Mouse (Mus musculus): ENCODE data around the gene Pak1ip1.
"Not testable (repeated sequence)": the region's sequence is repeated elsewhere in the genome, so short reads cannot be mapped to it uniquely, and the experiment has no call there.

Gene Pak1ip1

DNA sequence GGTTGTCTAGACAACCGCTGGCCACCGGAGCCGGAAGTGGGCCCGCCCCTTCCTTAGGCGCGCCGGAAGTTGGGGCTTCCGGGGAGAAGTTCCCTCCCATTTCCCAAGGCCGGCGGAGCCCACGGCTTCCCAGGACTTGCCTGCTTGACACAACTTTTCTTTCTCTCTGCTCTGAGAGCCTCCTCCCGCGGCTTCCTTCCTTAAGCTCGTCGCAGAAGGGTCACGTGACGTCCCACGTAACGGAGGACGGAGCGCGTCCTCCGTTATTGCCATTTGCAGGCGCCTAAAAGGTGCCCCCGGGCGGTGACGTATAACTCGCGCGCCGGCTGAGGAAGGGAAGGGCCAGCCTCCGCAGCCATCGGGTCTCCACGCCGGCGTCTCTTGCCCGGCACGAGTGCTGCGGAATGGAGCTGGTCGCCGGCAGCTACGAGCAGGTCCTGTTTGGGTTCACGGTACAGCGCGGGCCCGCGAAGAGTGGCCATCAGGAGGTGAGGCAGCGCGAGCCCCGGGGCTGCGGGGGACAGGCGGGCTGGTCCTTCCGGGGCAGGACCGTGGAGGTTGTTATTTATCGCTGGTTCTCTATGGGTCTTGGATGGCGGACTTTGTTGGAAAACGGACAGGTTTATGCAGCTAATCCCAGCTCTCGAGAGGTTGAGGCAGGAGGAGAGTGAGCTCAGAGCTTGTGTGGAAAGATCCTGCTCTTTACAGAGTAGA is at the start of gene Pak1ip1:
Gene Pak1ip1 (plus strand): TSS at position 98 of the 714 bp plus-strand sequence.
- peak; percentile 91 for DNase-seq (ENCODE audit: low spot score in 2 of 2)

DNA sequence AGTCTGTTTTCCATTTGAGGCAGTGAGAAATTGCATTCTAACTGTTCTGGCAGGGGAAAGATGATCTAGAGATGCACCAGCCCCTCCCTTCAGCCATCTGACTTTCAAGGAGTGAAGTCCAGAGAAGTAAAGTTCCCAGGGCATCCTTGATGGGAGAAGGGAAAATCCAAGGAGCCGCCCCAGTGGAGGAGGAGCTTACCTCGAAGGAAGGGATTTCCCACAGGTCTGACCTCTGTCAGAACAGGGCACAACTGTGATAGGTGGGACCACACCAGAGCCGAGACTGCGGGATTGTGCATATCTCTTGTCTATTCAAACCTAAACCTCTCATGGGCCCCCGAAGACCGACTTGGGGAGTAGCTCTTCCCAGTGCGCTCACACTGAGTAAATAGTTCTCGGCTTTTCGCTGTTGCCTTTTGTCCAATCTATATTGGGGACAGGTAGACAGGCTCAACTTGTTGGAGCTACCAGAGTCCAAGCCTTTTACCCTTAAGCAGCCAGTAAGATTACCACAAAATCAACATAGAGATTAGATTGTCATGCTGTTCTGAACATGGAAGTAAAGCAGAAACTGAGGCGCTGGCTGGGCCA is 49.3 kb upstream of the Pak1ip1 start:
- no peak for DNase-seq (ENCODE audit: low spot score in 2 of 2)

DNA sequence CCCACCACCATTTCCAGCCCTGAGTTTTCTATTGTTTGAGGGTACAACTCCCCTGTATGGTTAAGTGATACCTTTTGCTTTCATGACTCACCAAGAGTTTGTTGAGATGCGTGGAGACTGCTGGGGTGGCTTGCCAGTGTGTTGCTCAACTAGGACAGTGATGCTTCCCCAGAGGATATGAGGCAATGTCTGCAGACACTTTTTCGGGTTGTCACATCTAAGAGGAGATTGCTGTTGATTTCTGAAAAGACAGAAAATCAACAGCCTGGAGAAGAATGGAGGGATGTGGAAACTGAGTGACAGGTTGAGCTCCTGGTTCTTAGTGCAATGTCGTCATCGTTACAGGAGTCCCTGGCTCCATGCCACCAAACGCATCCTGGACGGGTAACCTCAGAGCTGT is 47.6 kb upstream of the Pak1ip1 start:
- DNase-seq (ENCODE audit: low spot score in 2 of 2) = peak in 1 of 2 experiments; percentile 26

DNA sequence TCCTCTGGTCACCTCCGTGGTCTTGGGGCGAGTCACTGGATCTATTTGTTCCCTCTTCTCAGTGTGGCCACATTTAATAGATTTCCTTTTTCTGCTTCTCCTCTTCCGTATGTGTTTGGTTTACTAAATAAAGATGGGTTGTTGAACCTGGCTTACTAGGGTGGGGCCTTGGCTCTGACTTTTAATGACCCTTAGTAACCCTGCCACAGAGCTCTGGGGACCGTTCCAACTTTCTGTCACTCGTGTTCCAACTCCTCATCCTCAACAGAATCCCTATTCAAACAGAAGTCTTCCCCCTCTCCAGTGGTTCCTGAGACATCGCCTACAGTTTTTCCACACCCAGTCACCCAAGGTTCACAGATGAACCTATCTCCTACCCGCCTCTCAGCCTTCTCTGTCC is 45.0 kb upstream of the Pak1ip1 start:
- no peak for DNase-seq (ENCODE audit: low spot score in 2 of 2)

DNA sequence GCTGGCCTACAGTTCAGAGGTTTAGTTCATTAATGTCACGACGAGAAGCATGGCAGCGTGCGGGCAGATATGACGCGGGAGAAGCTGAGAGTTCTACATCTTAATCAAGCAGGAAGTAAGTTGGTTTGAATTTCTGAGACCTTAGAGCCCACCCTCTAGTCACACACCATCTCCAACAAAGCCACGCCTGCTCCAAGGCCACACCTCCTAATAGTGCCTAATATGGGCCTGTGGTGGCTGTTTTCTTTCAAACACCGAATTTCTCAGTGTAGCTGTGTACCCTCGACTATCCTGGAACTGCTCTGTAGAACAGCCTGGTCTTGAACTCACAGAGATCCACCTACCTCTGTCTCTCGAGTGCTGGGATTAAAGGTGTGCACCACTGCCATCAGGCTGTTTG is 33.2 kb upstream of the Pak1ip1 start:
- no peak for DNase-seq (ENCODE audit: low spot score in 2 of 2)

DNA sequence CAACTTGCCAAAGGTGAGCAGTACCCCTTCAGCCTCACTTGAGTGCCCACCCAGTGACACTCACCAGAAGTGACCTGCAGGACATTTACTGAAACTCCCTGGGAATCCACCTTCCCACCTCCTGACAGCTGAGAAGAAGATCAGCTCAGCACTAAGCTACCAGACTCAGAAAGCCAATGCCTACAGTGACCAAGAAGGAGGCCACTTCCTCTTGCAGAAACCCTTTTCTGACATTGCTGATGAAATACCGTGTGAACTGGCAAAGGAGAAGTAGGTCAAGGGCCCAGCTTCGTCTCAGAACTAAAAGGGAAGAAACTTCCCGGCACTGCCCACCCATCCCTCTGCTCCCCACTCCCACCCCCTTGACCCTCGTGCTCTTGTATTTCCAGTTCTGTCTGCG is 32.3 kb upstream of the Pak1ip1 start:
- no peak for DNase-seq (ENCODE audit: low spot score in 2 of 2)

DNA sequence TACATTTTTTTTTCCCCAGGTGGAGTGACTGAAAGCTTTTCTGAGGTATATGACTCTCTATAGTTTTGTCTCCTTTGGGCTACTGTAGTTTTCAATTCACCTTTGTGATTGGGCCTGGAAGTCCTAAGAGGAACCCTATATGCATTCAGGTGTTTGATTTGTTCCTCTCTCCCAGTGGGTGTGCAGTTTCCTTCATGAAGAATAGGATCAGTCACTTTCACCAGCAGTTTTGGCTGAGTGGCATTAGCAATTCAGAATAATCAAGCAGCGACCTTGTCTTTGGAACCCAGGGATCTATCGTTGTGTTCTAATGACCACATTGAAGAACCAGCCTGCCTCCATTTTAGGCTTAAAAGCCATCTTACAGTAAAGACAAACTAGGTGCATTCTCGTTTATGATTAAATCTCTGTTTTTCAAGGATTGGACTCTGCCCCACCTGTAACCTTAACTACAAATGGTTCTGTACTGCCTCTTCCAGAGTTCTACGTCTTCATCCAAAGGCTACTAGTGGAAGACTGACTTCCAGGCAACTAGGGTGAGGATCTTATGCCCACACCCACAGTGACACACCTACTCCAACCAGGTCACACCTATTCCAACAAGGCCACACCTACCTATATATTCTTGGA is 30.9 kb upstream of the Pak1ip1 start:
- DNase-seq (ENCODE audit: low spot score in 2 of 2) = no peak

DNA sequence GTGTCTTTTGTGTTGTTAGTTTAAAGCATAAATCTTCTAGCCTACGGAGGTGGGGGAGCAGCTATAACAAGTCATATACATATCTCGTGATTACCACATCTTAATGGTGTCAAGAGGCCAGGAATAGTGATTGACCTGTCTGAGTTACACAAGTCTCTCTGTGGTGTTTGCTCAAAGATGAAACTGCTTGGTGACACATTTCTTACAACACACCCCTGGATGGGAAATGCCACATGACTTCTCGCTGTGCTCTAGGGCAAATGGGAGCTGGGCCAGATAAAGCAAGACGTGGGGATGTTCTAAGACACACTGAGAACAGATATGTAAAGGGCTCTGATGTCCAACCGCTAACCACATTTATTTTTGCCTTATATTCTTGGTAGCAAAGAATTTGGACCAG is 29.6 kb upstream of the Pak1ip1 start:
- no peak for DNase-seq (ENCODE audit: low spot score in 2 of 2)

DNA sequence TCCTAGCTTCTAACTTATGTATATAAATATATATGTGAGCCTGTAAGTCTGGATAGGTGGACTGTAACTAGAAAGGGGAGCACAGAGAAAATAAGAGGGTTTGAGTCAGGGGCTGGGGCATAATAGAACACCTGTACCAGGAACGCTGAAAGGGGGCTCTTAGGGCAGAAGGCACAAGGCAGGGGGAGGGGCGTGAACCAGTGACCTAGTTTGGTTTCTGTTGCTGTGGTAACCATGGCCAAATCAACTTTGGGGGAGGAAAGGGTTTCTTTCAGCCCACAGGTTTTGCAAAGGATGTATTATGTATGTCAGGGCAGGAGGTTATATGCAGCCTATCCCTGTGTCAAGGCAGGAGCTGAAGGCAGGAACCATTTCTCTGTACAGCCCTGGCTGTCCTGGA is 29.0 kb upstream of the Pak1ip1 start:
- no peak for DNase-seq (ENCODE audit: low spot score in 2 of 2)

DNA sequence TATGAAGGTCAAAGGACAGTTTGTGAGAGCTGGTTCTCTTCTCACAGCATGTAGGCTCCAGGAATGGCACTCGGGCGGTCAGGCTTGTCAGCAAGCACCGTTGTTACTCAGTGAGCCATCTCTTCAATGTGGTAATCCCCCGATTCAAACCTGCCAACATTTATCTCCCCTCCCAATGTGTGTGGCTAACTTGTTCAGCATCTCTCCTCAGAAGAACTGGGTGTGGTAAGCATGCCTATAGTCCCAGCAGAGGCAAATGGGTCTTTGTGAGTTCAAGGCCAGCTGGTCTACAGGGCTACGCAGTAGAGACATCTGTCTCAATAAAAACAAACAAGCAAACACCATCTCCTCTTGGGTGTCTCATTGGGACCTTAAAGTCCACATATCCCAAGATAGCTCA is 27.8 kb upstream of the Pak1ip1 start:
- DNase-seq (ENCODE audit: low spot score in 2 of 2) = no peak

DNA sequence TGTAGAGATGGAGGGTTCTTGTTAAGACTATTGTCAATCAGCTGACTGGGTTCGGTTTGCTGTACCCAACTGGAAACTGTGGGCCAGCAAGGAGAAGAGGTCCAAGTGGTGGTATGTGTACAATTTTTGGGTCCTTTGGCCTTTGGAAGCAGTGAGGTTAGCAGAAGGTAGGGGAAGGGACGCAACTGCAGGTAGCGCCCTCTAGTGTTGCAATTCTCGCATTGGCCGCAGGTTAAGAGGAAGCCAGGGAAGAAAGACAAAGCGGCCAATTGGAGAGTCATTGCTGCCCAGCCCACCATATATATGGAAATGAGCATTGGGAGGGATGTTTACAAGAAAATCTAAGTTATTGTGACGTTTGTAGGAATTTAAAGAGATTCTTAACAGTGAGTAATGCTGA is 23.2 kb upstream of the Pak1ip1 start:
- DNase-seq (ENCODE audit: low spot score in 2 of 2) = peak; percentile 29 to 47

DNA sequence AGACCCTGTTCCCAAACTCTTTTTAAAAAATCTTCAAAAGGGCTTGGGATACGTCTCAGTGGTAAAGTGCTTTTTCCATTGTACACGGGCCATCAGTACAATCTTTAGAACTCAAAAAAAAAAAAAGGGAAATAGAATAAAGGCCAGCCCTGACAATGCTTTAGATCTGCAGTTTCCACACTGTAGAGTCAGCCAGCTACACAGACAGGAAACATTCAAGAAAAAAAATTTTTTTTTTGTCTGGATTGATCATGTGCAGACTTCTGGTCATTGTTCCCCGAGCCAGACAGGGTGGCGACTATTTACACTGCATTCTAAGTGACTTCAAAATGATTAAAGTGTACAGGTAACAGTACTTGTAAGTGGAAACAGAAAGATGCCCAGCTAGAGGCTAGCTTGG is 22.2 kb upstream of the Pak1ip1 start:
- DNase-seq (ENCODE audit: low spot score in 2 of 2) = no peak

DNA sequence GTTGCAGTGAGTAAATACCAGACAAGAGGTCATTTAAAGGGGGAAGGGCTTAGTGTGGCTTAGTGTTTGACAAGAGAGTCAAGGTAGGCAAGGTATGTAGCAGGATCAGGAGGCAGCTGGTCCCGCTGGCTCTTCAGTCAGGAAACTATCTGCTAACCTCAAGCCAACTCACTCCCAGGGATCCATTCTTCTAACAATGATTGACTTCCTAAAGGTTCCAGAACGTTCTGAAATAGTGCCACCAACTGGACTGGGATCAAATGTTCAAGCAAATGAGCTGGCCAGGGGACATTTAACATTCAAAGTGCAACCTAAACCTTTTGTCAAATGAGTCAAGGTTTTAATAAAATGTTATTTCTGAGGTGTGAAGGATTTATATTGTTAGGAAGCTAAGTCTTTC is 21.5 kb upstream of the Pak1ip1 start:
- no peak for DNase-seq (ENCODE audit: low spot score in 2 of 2)

DNA sequence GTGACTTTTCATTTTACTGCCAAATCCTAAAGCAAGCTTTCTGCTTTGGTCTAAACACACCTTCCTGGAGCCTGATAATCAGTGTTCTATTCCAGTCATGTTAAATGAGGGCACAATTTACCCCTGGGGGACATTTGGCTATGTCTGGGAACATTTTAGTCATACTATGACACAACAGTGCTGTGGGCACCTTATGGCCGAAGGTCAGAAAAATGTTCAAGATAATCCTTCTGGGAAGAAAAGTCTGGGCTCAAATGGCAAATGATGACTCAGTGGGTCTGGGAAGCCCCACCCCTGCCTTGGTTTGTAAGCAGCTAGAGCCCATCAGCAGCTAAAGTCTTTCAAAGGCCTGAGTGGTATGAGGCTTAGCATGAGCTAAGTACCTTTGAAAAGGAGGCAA is 18.1 kb upstream of the Pak1ip1 start:
- DNase-seq (ENCODE audit: low spot score in 2 of 2) = no peak

DNA sequence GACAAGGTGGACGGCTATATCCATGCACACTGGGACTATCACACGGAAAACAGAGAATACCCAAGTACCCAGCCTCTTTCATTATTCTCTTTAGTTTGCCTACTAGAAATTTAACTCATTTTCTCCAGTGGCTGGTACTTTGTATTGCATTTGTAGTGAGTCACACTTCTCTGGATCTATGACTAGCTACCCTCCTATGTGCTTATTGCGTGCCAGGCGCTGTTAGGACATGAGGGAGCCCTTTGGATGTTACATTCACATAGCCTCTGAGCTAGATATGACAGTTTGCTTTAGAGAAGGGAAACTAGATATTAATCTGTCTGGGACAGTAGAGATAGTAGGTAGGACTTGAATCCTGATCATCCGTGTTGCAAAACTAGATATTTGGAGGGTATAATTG is 14.7 kb upstream of the Pak1ip1 start:
- DNase-seq (ENCODE audit: low spot score in 2 of 2) = no peak

DNA sequence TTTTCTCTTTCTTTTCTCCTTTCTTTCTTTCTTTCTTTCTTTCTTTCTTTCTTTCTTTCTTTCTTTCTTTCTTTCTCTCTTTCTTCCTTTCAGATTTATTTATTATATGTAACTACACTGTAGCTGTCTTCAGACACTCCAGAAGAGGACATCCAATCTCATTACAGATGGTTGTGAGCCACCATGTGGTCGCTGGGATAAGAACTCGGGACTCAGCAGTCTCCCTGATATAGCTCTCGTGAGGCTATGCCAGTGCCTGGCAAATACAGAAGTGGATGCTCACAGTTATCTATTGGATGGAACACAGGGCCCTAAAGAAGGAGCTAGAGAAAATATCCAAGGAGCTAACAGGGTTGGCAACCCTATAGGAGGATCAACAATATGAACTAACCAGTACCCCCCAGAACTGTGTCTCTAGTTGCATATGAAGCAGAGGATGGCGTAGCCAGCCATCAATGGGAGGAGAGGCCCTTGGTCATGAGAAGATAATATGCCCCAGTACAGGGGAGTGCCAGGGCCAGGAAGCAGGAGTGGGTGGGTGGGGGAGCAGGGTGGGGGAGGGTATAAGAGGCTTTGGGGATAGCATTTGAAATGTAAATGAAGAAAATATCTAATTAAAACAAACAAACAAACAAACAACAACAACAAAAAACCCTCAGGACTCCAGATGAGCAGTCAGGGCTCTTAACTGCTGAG is 13.1 kb upstream of the Pak1ip1 start:
- DNase-seq (ENCODE audit: low spot score in 2 of 2) = not testable (repeated sequence)

DNA sequence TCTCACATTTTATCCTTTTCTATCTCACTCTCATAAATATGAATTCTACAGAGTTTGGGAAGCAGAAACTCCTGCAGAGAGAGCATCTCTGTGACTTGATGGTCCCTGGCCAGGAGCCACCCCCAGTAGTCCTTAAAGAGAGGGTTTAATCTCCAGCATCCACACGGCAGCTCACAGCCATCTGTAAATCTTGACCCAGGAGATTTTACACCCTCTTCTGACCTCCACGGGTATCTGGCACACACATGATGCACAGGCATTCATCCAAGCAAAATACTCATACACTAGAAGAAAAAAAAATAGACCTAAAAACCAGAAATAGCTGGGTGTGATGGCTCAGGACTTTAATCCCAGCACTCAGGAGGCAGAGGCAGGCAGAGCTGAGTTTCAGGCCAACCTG is 12.4 kb upstream of the Pak1ip1 start:
- no peak for DNase-seq (ENCODE audit: low spot score in 2 of 2)

DNA sequence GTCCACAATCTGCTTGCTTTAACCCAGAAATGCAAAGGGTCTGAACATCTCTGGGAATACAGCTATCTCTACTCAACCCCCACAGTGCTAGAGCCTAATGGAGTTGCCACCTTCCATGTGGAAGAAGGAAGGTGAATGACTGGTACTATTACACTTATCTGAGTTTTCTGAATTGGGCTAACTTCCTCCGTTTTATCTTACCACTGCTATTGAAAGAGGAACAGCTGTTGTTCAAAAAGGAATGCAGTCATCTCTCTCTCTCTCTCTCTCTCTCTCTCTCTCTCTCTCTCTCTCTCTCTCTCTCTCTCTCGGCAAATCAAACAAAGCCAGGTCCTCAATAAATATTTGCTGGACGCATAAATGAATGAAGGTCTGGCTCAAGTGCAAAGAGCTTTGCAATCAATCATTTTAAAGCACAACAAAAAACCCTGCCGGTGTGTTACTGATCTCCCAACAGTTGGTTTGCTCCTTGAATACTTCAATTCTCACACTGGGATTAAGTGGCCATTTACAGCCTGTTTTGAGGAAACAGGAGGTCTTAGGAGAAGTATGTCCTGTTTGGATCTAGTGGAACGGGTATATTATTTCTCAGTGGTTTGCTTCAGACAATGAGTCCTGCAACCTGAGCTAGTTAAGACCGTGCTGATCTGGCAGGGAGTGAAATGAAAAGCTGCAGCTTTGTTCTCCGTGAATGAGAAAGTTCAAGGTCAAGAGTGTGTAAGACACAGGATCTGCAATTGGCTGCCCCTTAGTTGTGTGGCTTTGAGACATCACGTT is 6.1 kb upstream of the Pak1ip1 start:
- DNase-seq (ENCODE audit: low spot score in 2 of 2) = no peak

DNA sequence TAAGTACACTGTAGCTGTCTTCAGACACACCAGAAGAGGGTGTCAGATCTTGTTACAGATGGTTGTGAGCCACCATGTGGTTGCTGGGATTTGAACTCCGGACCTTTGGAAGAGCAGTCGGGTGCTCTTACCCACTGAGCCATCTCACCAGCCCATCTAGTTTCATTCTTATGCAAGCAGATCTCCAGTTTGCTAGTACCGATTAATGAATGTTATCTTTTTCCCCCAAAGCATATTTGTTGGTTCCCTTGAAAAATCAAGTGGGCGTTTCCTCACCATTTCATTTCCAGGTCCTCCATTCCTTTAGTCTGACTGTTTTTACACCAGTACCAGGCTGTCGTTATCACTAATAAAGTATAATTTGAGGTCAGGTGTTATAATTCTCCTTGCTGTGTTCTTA is 2.3 kb upstream of the Pak1ip1 start:
- DNase-seq (ENCODE audit: low spot score in 2 of 2) = not testable (repeated sequence)

DNA sequence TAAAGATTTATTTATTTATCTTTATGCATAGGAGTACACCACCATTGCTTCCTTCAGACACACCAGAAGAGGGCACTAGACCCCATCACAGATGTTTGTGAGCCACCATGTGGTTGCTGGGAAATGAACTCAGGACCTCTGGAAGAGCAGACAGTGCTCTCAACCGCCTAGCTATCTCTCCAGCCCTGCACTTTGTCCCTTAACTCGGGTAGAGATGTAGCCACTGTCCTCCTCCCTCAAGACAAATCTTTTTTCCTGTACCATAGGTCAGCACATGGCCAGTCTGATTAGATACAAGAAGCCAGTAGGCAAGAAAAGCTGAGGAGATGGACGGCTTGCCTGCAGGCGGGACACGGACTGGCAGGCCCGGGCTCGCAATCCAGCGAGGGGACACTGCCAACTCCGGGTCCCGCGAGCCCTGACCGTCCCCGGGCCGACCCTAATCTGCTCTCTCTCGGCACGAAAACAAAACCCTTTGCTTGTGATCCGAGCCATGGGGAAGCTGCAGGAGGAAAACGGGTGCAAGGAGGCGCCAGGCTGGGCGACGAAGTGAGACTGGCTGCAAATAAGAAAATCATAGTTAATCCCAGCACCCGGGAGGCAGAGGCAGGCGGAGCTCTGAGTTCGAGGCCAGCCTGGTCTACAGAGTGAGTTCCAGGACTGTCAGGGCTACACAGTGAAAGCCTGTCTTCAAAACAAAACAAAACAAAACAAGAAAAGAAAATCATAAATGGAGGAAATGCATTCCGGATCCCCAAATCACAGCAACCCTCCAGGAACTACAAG is 490 bp upstream of the Pak1ip1 start:
- DNase-seq (ENCODE audit: low spot score in 2 of 2) = peak; percentile 15 to 42

DNA sequence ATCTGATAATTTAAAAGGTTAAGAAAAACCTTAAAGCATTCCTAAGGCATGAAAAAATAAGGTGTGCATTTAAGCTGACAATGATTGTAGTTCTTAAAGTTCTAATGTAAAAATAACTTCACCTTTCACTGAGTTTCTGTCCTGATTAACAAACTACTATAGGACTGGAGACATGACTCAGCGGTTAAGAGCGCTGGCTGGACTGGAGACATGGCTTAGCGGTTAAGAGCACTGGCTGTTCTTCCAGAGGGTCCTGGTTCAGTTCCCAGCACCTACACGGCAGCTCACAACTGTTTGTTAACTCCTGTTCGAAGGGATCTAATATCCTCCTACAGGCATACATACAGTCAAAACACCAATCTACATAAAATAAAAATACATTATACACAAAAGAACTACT is 1.2 kb downstream of the Pak1ip1 start:
- DNase-seq (ENCODE audit: low spot score in 2 of 2) = no peak
